Mouse (Mus musculus) testis, adult 2 months (tissue): Measurements from ENCODE around the gene Arhgap22. TPM values are rescaled to one million over a fixed set of nuclear protein-coding genes. Genes with fewer than 3 reads are reported as not detected.

Source experiments
- H3K27ac ChIP-seq: fragments of 200-500 bp; 2 replicates; pipeline ENCODE4 v1.5.1; 2012; ENCODE audit warnings: low read depth, low read length; ENCODE audit not compliant: control insufficient read depth, insufficient read depth
- H3K27me3 ChIP-seq: fragments of 200-500 bp; 2 replicates; pipeline ENCODE4 v1.6.1; 2012; ENCODE audit warnings: mild to moderate bottlenecking, low read length, moderate library complexity; ENCODE audit not compliant: control insufficient read depth, insufficient read depth
- H3K36me3 ChIP-seq: fragments of 200-500 bp; 2 replicates; pipeline ENCODE4 v1.6.1; 2012; ENCODE audit warnings: mild to moderate bottlenecking, low read length; ENCODE audit not compliant: control insufficient read depth, insufficient read depth
- H3K4me1 ChIP-seq: fragments of 200-500 bp; 2 replicates; pipeline ENCODE4 v1.6.1; 2012; ENCODE audit warnings: low read length; ENCODE audit not compliant: control insufficient read depth, insufficient read depth
- H3K4me3 ChIP-seq: fragments of 200-500 bp; 2 replicates; pipeline ENCODE4 v1.5.1; 2012; ENCODE audit warnings: low read depth, mild to moderate bottlenecking, low read length, moderate library complexity, mixed read lengths; ENCODE audit not compliant: control insufficient read depth
- CTCF ChIP-seq: fragments of 200-500 bp; IDR thresholded peaks from 2 replicates; pipeline ENCODE4 v1.5.1; 2012; ENCODE audit warnings: low read depth, mild to moderate bottlenecking, inconsistent platforms, low read length, moderate library complexity; ENCODE audit not compliant: control insufficient read depth, insufficient read depth, insufficient replicate concordance
- POLR2A ChIP-seq: fragments of 200-500 bp; IDR thresholded peaks from 2 replicates; pipeline ENCODE4 v1.6.1; 2012; ENCODE audit warnings: low read depth, mild to moderate bottlenecking, inconsistent platforms, low read length, moderate library complexity; ENCODE audit not compliant: control insufficient read depth
- polyA plus RNA-seq: library from polyadenylated mRNA; depleted of rRNA; stranded (reverse); fragments of >200 nt; gene quantifications from 2 replicates; pipeline ENCODE4 v1.2.3, GENCODE M21; 2012

Gene Arhgap22
- polyA plus RNA-seq, 1 experiment = 1.6 TPM

DNA sequence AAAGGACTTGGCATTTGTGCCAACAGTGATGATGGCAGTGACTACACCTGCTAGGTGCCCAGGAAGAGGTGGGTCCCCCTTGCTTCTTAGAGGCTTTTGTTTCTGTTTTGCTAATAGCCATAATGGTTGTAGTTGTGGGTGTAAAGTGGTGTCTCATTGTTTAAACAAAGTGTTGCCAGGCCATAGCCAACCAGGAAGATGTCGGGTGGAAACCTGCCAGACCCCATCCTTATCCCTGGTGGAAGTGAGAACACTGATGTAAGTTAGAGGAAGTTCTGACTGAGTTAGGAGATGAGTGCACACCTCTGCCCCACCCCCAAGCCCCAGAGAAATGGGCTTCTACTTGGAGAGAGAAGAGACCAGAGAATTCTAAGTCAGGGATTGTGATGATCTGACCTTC, 134.3 kb downstream of the Arhgap22 start:
- no peak overlapping the region for H3K27ac ChIP-seq
- H3K36me3 ChIP-seq = no peaks in the 10 kb centered on the region
- TF ChIP-seq POLR2A = no peak
- no peak for TF ChIP-seq CTCF
- peaks cover 8% of the 10 kb centered on the region for H3K4me1 ChIP-seq
- H3K27me3 ChIP-seq = no peaks in the 10 kb centered on the region
- no peak overlapping the region for H3K4me3 ChIP-seq

DNA sequence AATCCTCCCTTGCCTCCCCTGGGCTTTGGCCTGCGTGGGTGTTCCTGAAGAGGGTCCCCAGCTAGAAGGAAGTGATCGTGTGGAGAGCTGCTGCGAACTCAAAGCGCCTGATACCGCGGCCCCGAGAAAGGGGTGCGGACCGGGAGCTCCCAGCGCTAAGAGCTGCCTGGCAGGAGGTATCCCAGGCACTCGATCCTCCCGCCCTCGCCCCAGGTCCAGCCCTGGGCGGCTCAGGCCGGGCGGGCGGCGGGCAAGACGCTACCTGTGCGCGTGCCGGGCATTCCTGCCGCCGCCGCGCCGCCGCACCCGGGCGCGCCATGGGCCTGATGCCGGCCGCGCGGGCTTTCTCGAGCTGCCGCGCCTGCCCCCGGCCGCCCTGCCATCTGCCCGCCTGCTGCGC, 137.2 kb downstream of the Arhgap22 start:
- H3K27me3 ChIP-seq = no peaks in the 10 kb centered on the region
- no peak overlapping the region for H3K27ac ChIP-seq
- TF ChIP-seq POLR2A (no peak), CTCF (no peak)
- H3K4me3 ChIP-seq = peak overlapping the region; percentile 54
- peaks cover 8% of the 10 kb centered on the region for H3K4me1 ChIP-seq
- no peaks in the 10 kb centered on the region for H3K36me3 ChIP-seq

DNA sequence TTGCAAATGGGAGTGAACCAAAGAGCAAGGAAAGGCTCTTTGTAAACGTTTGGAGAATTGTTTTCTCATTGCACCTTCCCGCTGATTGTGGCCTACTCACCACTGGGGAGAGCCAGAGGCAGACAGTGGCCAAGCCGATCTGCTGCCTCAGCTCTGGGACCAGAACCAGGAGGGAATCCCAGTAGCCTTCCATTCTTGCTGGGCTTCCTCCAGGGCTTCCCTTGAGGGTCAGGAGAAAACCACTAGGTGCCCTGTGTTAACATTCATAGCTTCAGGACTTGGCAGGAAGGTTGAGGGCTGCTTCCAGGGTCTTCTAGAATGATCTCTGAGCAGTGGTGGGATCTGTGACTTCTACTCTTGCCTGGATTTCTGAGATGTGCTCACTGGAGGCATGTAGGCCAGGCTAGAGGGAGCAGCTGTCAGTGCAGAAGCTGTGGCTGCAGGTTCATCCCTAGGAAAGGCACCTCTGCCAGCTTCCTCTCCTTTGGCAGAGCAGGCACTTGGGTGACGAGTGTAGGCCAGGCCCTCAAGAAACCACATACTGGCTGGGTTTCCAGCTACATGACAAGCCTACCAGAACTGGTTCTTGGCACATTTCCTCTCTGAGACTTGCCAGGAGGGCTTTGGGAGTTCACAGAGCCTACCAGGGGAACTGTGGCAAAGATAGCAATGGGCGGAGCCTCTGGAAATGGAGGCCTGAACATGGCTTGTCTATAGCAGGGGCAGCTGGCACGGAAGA, 138.3 kb downstream of the Arhgap22 start:
- no peak overlapping the region for H3K27ac ChIP-seq
- H3K4me3 ChIP-seq = no peak overlapping the region
- TF ChIP-seq POLR2A = no peak
- TF ChIP-seq CTCF = no peak
- peaks cover 8% of the 10 kb centered on the region for H3K4me1 ChIP-seq
- H3K27me3 ChIP-seq = no peaks in the 10 kb centered on the region
- H3K36me3 ChIP-seq = no peaks in the 10 kb centered on the region

DNA sequence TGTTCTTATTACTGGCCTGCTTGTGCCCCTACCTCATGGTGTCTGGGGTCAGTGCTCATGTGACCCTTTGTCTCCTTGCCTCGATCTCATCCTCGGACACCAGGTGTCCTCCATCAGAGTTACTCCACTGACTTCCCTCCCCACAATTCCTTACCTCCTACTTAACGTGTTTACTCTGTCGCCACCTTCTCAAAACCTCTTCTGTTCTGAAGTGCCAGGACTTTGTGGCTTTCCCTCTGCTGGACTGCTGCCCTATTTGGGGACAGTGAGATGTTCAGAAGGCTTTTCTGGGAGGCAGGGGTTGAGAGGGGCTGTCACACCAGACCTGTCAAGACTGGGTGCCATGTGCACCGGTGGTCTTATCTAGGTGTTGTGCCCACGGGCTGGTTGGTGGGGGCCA, 139.1 kb downstream of the Arhgap22 start:
- Histone ChIP-seq H3K36me3 (no peaks in the 10 kb centered on the region), H3K27ac (no peak overlapping the region), H3K4me1 (peaks cover 8% of the 10 kb centered on the region), H3K27me3 (no peaks in the 10 kb centered on the region), H3K4me3 (no peak overlapping the region)
- TF ChIP-seq POLR2A = no peak
- TF ChIP-seq CTCF = no peak

DNA sequence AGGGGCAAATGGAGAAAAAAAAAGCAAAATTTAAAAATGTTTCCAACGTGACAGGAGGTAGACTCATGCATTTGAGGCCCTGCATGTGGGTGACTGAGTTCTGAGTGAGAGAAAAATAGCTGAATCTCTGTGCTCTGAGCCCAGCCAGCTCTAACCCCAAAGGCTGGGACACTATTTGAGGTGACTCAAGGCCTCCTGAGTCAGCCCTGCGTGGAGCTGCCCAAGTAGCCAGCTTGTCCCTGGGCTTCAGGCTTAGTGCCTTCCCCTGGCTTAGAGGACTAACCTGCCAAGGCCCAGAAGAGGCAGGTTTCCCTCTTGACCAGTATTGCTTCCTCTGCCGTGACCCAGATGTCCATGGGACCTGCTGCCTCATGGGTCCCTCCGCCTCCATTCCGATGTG, 141.4 kb downstream of the Arhgap22 start:
- Histone ChIP-seq H3K4me1 (peaks cover 8% of the 10 kb centered on the region), H3K27ac (no peak overlapping the region), H3K27me3 (no peaks in the 10 kb centered on the region), H3K4me3 (no peak overlapping the region), H3K36me3 (no peaks in the 10 kb centered on the region)
- TF ChIP-seq CTCF = no peak
- TF ChIP-seq POLR2A = no peak

DNA sequence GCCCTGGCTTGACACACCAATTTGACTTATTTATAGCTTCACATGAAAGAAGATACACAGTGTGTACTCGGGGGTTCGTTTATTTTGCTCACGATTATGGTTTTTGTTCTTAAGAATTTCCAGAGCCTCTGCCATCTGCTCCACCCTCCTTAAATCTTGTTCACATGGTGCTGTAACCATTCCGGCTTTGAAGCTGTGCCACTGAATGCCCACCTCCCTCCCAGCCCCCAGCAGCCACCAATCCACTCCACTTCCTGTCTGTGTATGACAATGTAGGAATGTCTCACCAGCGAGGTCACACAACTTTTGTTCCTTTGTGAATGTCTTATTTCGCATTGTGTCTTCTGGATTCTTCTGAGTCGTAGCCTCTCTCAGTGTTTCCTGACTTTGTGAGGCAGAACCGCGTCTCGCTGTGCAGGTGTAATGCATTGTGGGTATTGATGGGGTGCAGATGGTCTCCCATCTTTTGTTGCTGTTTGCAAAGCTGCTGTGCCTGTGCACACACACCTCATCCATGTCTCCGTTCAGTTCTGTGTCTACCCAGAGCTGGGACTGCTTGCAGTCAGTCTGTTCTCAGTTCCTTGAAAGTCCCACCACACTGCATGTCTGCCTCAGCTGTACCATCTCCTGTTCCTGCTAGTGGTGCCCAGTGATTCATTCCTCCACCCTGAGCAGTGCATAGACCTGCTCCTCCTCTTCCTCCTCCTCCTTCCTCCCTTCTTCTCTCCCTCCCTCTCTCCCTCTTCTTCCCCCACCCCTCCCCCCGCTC, 144.0 kb downstream of the Arhgap22 start:
- TF ChIP-seq POLR2A (no peak), CTCF (no peak)
- Histone ChIP-seq H3K4me1 (no peaks in the 10 kb centered on the region; the same call in 1 of the 2 replicates), H3K27ac (no peak overlapping the region), H3K27me3 (no peaks in the 10 kb centered on the region), H3K36me3 (no peaks in the 10 kb centered on the region), H3K4me3 (no peak overlapping the region)

DNA sequence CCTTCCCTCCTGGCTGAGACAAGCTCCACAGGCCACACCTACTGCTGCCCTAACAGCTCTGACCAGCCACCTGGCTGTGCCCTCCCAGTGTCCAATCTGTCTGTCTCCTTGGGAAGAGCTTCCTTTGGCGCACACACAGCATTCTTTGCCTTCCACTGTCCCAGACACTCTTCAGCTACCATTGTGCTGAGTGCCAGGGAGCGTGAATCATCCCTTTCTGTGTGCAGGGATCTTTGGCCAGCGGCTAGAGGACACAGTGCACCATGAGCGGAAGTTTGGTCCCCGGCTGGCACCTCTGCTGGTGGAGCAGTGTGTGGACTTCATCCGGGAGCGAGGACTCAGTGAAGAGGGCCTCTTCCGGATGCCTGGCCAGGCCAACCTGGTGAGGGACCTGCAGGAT, 145.1 kb downstream of the Arhgap22 start:
- H3K27me3 ChIP-seq = no peaks in the 10 kb centered on the region
- H3K36me3 ChIP-seq = no peaks in the 10 kb centered on the region
- no peaks in the 10 kb centered on the region; the same call in 1 of the 2 replicates for H3K4me1 ChIP-seq
- no peak for TF ChIP-seq POLR2A
- TF ChIP-seq CTCF = no peak
- H3K4me3 ChIP-seq = no peak overlapping the region
- H3K27ac ChIP-seq = no peak overlapping the region
